Mouse (Mus musculus) kidney, adult 18-20 months (tissue): ENCODE data around the gene Gm45717.
A peak's percentile ranks its signal among the peaks of the same experiment; 100 is the strongest.

Experiments
- DNase-seq: peaks from one replicate; pipeline ENCODE4 v3.0.0; 2021

Gm45717 gene

DNA sequence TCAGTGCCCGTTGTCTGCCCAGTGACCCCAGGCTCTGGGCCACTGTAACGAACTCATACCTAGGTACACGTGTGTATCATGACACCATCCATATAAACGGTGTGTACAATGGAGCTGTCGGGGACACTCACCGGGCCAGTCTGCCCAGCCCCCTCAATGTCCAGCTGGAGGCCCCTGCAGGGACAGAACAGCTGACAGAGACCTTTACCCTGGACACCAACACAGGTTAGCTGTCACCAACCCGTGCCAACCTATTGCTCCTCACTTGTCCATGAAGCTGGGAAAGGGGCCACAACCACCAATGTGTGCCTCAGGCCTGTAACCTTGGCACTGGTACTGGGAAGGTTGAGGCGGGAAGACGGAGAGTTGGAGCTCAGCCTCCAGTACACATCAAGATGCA, 13.4 kb downstream of the Gm45717 start:
- DNase-seq = no peak

DNA sequence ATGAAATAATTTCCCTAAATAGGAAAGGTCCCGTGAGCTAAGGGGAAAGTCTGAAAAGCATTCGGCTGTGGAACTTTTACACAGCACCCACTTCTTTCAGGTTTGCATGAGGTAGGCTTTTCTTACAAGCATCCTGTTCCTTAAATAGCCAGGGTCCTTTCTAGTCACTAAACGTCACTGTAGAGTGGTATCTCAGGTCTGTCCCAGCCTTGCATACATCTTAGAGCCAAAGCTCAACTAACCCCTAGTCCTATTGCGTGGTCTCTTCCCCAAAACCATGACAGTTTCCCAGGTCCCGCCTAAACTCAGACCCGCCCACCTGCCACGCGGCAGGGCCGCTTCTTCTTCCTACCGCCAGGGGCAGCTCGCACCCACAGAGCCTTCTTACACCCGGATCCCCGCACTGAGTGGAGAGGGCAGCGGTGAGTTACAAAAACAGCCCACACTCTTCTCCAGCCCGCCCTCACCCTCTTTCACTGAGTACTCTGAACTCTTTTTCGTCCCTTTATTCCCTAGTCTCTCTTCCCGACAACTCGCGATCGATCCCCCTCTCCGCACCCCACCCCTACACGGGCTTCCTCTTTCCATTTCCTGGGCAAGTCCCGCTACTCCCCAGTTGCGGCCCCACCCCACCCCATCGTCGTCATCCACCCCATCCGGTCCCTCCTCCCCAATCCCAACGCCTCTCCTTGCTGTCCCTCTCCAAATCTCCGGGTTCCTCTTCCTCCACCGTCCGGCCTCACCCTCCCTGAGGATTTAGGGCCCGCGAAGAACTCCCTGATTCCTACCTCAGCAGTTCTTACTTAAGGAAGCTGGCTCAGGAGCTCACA, 14.3 kb downstream of the Gm45717 start, which contains the start of gene Pgghg:
Gene Pgghg (plus strand): TSS at position 170 of the 830 bp plus-strand sequence.
- DNase-seq = peak; percentile 85

DNA sequence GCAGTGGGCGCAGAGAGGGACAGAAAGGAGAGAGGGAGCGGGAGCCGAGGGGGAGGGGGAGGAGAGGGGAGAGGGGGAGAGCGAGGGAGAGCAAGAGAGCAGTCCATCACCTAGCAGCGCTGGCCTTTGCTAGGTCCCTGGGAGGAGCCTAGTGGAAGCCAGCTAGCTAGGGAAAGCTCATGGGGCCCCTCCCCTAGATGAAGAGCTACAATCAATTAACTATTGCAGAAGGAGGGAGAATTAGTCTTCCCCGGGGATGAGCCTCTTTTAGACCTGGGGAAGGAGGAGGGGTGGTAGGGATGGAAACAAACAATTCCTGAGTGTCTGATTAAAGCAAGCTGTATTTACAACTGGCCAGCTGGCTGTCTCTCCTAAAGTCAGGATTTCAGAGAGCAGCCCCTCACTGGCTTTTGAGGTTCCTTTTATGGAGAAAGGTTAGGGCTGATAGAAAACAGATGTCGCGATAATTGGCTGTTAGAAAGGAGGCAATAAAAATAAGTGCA, 16.0 kb downstream of the Gm45717 start:
- peak; percentile 5 for DNase-seq

DNA sequence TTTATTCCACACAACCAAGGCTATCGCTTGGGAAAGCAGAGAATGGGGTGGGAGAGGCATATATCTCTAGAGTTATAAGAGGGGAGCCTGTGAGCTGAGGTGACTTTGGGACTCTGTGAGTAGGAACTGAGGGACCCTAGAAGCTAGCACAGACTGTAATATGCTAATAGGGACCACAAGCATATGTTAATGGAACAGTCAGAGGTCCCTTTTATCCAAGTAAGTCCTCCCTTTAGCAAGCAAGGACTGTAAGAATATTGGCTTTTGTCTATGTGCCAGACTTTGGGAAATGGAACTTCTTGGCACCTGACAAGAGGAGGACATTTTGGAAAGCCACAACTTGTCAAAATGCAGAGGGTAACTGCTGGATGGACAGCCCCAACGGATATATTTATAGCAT, 16.8 kb downstream of the Gm45717 start:
- DNase-seq = no peak

DNA sequence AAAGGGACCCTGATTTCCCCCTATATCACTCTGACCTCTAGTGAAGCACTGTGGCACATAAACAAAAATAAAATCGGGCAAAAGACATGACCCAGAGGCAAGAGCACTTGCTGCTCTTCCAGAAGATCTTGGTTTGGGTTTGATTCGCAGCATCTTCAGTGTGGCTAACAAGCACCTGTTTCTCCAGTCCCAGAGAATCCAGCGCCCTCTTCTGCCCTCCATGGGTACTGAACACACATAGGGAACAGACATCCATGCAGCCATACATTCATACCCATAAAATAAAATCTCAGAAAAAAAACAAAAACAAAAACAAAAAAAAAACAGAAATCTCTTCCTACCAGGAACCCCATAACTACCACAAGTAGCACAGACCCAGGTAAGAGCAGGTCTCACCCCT, 17.3 kb downstream of the Gm45717 start:
- peak; percentile 42 for DNase-seq

DNA sequence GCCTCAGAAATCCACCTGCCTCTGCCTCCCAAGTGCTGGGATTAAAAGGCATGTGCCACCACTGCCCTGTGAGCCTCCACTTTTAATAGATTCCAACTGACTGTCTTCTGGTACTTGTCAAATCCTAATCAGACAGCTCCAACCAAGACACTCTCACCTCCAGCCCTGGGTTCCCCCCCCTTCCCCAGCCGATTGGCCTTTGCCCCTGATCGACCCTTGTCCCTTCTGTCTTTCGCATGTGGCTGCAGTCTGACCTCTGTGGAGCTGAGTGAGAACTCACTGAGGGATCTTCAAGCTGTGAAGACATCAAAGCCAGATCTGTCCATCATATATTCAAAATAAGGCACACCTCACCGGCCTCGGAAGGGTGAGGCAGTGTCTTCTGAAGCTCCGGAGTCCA, 28.6 kb downstream of the Gm45717 start:
- no peak for DNase-seq

DNA sequence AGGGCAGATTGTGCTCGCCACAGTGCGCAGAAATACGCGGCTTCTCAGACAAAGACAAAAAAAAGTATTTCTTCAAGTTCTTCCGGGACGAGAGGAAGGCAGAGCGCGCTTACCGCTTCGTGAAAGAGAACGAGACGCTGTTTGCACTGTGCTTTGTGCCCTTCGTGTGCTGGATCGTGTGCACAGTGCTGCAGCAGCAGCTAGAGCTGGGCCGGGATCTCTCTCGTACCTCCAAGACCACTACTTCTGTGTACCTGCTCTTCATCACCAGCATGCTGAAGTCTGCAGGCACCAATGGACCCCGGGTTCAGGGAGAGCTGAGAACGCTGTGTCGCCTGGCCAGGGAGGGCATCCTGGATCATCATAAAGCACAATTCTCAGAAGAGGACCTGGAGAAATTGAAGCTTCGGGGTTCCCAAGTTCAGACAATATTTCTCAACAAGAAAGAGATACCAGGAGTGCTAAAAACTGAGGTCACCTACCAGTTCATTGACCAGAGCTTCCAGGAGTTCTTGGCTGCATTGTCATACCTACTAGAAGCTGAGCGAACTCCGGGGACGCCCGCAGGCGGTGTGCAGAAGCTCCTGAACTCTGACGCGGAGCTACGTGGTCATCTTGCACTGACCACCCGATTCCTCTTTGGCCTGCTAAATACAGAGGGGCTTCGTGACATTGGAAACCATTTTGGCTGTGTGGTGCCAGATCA, 32.5 kb downstream of the Gm45717 start:
- DNase-seq = no peak

DNA sequence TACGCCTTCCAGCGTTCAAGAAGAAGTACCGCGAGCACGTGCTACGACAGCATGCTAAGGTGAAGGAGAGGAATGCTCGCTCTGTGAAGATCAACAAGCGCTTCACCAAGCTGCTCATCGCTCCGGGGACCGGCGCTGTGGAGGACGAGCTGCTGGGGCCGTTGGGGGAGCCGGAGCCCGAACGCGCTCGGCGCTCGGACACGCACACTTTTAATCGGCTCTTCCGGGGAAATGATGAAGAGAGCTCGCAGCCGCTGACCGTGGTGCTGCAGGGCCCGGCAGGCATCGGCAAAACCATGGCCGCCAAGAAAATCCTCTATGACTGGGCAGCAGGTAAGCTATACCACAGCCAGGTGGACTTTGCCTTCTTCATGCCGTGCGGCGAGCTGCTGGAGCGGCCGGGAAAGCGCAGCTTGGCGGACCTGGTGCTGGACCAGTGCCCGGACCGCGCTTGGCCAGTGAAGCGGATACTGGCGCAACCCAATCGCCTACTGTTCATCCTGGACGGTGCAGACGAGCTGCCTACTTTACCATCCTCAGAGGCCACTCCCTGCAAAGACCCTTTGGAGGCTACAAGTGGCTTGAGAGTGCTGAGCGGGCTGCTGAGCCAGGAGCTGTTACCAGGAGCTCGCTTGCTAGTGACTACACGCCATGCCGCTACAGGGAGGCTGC, 33.2 kb downstream of the Gm45717 start:
- peak; percentile 90 for DNase-seq

DNA sequence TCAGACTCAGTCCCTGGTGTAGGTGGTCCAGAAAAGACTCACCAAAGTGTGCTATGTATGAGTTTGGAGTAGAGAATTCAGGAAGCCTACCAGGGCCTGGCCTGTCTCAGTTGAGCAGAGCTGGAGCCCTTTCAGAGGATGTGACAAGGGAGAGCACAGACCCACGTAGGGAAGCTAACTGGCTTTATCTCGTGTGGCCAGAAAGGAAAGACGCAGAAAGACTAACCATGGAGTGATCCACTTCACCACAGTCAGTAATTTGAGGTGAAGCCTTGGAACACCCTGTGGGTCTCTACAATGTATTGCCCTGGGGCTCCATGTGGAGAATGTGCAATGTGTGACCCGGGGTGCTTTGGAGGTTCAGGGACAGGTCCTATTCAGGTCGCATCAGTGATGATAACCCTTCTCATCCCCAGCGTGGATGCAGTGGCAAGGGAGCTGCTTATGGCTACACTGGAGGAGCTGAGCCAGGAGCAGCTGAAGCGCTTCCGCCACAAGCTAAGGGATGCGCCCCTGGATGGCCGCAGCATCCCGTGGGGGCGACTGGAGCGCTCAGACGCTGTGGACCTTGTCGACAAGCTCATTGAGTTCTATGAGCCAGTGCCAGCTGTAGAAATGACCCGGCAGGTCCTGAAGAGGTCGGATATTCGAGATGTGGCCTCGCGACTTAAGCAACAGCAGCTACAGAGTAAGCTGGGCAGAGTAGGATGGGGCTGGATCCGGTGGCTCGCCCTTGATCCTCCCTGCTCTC, 34.3 kb downstream of the Gm45717 start:
- DNase-seq = no peak

DNA sequence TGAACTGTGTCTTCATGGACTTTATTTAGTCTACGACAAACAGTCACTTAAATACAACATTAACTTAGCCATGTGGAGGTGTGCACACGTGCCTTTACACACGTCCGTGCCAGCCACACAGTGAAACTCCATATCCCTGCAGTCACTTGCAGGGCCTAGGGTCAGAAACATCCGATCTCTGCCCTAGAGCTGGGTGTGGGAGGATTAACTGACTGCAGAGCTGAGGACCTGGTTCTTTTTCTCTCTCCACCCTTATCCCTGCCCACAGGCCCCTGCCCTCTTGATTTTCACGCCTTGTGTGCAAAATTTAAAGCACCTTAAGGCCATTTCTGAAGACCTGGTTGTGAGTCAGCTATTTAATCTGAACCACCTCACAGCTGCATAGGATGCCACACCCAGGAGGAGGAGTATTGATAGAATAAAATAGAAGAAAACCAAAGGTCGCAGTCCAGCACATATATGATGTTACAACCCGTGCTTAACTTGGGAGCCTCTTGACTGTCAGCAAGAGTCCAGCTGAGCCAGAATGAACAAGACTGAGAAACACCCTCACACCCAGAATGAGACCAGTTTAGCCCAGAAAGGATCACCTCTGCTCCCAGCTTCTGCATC, 35.2 kb downstream of the Gm45717 start, which contains the start of gene Nlrp6:
Gene Nlrp6 (plus strand): TSS at position 485 of the 612 bp plus-strand sequence.
- DNase-seq = no peak

DNA sequence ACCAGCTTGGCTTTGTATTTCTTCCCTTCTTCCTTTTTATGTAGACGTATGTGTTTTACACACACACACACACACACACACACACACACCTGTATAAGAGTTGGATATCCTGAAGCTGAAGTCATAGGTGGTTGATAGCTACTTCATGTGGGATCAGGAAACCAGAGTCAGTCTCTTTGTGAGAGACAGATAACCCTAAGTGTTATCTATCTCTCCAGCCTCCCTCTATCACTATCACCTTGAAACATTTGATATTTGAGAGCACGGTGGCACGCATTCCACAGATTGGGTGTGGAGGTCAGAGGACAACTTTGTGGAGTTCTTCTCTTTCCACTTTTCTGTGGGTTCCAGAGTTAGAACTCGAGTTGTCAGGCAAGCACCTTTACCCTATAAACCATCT, 35.8 kb downstream of the Gm45717 start:
- DNase-seq = no peak

DNA sequence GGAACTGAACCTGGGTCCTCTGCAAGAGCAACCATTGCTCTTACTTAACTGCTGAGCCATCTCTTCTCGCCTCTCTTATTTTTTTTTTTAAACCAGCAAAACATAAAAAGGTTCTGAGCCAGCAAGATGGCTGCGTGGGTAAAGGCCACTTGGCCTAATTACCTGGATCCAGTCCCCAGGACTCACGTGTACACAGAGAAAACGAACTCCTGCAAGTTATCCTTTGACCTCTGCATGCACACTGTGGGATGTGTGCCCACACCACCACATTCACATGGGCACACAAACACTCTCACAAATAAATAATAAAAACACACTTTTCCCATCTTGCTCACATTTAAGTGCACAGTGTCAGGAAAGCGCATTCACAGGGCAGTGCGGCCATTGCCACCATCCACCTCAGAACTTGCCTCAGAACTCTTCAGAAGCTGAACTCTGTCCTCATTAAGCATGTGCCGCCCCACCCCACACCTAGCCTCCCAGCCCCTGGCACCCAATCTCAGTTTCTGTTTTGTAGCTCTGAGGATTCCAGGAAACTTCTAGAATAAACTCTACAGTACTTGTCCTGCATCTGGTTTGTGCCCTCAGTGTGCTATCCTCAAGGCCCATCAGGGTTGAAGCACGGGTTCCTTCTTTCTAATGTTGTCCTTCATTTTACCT, 41.6 kb downstream of the Gm45717 start:
- peak; percentile 70 for DNase-seq

DNA sequence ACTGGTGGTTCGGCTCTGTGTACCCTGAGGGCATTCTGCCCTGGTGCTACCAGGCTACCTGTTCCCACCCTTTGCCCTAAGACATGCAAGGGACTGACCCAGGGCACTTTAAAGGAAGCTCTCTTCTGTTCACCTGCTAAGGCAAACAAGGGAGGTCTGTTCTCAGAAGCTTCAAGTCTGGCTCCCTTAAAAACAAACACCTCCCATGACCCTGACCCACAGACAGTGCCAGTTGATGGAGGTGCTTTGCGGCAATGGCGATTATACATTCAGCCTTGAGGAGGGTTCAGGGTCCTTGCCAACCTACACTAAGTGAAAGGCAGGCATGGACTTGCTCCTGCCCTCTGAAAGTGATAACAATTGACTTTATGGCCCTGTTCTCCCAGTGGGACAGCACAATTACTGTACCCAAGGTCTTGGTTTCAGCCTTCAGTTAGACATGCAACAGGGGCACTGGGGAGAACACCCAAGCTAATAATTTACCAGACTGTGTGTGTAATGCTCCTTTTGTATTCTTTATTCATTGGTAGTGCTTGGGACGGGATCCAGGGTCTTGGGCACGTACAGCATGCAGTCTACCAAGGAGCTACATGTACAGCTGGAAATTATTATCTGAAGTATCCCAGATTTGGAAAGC, 42.8 kb downstream of the Gm45717 start:
- peak; percentile 56 for DNase-seq

DNA sequence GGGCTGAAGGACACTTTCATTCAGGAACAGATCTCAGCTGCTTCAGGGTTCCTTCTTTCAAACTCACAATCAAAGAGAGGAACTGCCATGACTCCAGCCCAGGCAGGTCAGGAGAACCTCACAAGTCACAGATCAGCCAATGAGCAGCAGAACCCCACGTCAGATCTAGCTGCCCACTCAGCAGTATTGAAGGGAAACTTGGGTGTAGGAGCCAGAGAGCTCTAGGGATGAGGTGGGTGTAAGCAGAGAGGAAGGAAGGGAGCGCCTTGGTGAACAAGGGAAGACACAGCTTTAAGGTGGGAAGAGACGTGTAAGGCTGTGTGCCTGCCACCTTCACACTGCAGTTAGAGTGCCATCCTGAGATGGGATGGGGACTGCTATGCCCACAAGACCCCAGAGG, 43.4 kb downstream of the Gm45717 start:
- DNase-seq = no peak

DNA sequence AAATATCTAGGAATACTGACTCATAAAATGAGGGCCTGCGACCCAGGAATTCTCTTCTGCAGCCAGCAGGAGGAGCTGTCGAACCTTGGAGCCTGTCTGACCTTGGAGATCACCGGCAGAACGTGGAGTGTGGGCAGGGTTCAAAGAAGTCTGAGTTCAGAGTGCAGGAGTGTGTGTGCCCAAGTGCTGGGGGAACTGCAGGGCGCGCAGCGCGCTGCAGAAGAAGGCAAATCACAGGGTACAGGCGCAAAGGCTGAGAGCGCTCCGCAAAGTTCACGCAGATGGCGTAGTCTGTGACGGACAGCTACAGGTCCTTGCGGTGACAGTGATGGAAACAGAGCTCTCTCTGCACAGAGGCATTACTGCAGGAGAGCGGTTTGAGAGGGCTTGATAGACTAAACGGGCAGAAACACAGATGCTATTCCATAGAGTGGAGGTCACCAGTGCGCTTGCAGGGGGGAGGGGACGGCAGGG, 47.1 kb downstream of the Gm45717 start:
- peak; percentile 89 for DNase-seq

DNA sequence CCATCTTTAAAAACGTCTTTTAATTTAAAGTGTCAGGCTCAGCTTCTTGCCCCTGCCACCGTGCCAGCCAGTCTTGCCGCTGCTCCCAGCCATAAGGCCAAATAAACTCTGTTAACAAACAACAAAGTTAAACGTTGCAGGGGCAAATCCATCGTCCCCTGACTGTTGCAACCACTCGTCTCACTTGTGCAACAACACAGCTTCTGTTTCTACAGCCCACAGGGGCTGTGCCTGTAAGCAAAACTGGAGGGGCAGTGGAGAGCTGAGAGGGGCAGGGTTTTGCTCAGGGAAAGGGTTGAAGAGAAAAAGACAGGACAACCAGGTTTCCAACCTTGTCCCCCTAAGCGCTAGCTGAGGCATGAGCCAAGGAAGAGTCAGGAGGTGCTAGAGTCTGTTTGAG, 47.6 kb downstream of the Gm45717 start:
- DNase-seq = no peak

DNA sequence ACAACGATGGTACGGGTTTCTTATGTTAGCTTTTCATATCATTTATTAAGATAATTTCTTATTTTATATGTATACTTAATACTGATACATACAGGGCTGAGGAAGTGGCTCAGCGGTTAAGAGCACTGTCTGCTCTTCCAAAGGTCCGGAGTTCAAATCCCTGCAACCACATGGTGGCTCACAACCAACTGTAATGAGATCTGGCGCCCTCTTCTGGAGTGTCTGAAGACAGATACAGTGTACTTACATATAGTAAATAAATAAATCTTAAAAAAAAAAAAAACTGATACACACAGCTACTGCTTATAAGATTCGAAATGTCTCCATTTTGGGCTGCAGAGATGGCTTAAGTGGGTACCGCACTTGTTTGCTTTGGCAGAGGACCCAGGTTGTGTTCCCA, 48.0 kb downstream of the Gm45717 start:
- no peak for DNase-seq

DNA sequence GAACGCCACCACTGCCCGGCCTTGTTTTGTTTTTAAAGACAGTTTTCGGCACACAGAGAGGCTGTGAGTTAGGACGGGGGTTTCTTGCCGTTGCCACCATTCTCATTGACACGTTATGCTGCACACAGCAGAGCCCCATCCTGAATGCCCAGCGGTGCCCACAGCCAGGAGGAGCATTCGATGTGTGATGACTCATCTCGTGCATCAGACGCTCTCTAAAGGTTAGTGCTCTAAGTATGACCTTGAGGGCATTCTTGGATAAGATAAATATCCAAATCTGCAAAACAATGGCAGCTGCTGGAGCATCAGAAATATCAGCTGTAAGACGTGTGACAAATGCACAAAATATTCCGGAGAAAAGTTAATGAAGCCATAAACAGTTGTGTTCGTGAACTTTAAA, 48.6 kb downstream of the Gm45717 start:
- no peak for DNase-seq

DNA sequence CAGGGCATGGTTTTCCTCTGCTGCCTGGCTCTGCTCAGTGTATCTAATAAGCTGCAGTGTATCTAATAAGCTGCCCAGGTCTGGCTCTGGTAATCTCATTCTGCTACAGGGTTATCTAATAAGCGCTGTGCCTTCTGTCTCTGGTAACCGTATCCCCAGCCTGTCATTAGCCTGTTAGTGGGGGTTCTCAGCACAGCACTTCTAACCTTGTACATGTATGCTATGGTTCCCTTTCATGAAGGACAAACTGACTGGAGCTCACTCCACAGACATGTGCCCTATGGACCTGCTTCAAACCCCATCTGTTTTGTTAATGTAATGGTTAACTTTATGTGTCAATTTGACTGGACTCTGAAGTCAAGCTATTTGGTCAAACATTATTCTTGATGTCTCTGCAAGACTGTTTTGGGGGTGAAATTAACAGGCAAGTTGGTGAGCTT, 50.1 kb downstream of the Gm45717 start:
- peak; percentile 61 for DNase-seq

DNA sequence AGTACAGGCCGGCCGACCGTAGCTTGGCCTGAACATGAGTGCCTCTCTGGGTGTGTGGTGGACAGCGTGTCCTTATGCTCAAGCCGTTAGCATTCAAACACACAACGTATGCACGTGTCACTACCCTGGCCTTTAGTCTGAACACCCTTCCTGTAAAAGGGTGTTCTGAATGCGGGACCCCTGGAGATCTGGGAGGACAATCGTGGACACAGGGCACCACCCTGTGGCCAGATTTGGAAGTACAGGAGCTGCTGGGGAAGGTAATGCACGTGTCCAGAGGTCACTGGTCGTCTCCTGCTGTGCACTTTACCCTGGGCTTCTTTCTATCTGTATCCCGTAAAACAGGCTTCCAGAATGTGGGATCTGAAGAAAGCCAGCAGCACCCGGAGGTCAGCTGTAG, 52.5 kb downstream of the Gm45717 start:
- DNase-seq = peak; percentile 90
